Mouse (Mus musculus) frontal cortex, postnatal 36 days (tissue): ENCODE measurements around the gene Glis3.

Experiments used
- DNase-seq, 2 experiments: peaks; one replicate each; pipeline ENCODE4 v3.0.0; 2022; ENCODE audit warnings: low spot score in 2 of 2

The Glis3 gene

GRCm38 (mm10) chr19:28258480-28258879 lies 421.4 kb downstream of the Glis3 start:
- DNase-seq: no peak

- no peak for DNase-seq
Observed at GRCm38 (mm10) chr19:28247345-28247744, 432.5 kb downstream of the Glis3 start.

- DNase-seq: no peak
Observed at GRCm38 (mm10) chr19:28246186-28246585, 433.7 kb downstream of the Glis3 start.

GRCm38 (mm10) chr19:28238073-28238472 lies 441.8 kb downstream of the Glis3 start:
- peak in 1 of 2 experiments; percentile 35 for DNase-seq

GRCm38 (mm10) chr19:28237621-28238020 lies 442.3 kb downstream of the Glis3 start:
- no peak for DNase-seq

GRCm38 (mm10) chr19:28235571-28235970 lies 444.3 kb downstream of the Glis3 start:
- no peak for DNase-seq

GRCm38 (mm10) chr19:28235096-28235495 lies 444.8 kb downstream of the Glis3 start:
- DNase-seq: no peak

- DNase-seq: no peak
Observed at GRCm38 (mm10) chr19:28234676-28235075, 445.2 kb downstream of the Glis3 start.

- DNase-seq: no peak
Observed at GRCm38 (mm10) chr19:28231511-28231910, 448.4 kb downstream of the Glis3 start.

GRCm38 (mm10) chr19:28227526-28227925 lies 452.4 kb downstream of the Glis3 start:
- DNase-seq: no peak

- no peak for DNase-seq
Observed at GRCm38 (mm10) chr19:28225651-28226050, 454.2 kb downstream of the Glis3 start.

GRCm38 (mm10) chr19:28211630-28212029 lies 468.2 kb downstream of the Glis3 start:
- DNase-seq: no peak
